Mouse (Mus musculus) limb, embryonic 14.5 days (tissue): Measurements from ENCODE around the gene Asb17. TPM values are rescaled to one million over a fixed set of nuclear protein-coding genes. Genes with fewer than 3 reads are reported as not detected.

Experiments
- ATAC-seq: fragments of 200-750 bp; cut with Nextera tagmentation; 2 replicates; pipeline ENCODE4 v1.8.0; 2017; ENCODE audit warnings: low read depth, moderate number of reproducible peaks, moderate TSS enrichment; ENCODE audit not compliant: low FRiP score
- DNase-seq: peaks from one replicate; pipeline ENCODE4 v3.0.0-alpha.2; 2015; ENCODE audit warnings: low spot score
- H3K27ac ChIP-seq: fragments of 300-500 bp; sonication (generic); replicated peaks from 2 replicates; pipeline ENCODE4 v1.5.1; 2014; ENCODE audit warnings: low read depth, mild to moderate bottlenecking, low read length, moderate library complexity, mixed read lengths
- H3K27me3 ChIP-seq: fragments of 300-500 bp; sonication (generic); 2 replicates; pipeline ENCODE4 v1.6.1; 2014; ENCODE audit warnings: low read length, mixed read lengths; ENCODE audit not compliant: control insufficient read depth, insufficient read depth
- H3K36me3 ChIP-seq: fragments of 300-500 bp; sonication (generic); 2 replicates; pipeline ENCODE4 v1.6.1; 2014; ENCODE audit warnings: mild to moderate bottlenecking, low read length, moderate library complexity, mixed read lengths; ENCODE audit not compliant: control insufficient read depth, insufficient read depth
- H3K4me1 ChIP-seq: fragments of 300-500 bp; sonication (generic); 2 replicates; pipeline ENCODE4 v1.6.1; 2014; ENCODE audit warnings: antibody characterized with exemption, low read length, mixed read lengths; ENCODE audit not compliant: control insufficient read depth, insufficient read depth
- H3K4me2 ChIP-seq: fragments of 300-500 bp; sonication (generic); replicated peaks from 2 replicates; pipeline ENCODE4 v1.6.1; 2014; ENCODE audit warnings: low read depth, mild to moderate bottlenecking, low read length, moderate library complexity; ENCODE audit not compliant: severe bottlenecking
- H3K4me3 ChIP-seq: fragments of 300-500 bp; sonication (generic); replicated peaks from 2 replicates; pipeline ENCODE4 v1.5.1; 2014; ENCODE audit warnings: low read length
- H3K9ac ChIP-seq: fragments of 300-500 bp; sonication (generic); 2 replicates; pipeline ENCODE4 v1.6.1; 2014; ENCODE audit warnings: mild to moderate bottlenecking, low read depth, low read length, moderate library complexity; ENCODE audit not compliant: severe bottlenecking
- H3K9me3 ChIP-seq: fragments of 300-500 bp; sonication (generic); 2 replicates; pipeline ENCODE4 v1.6.1; 2016; ENCODE audit warnings: low read length; ENCODE audit not compliant: control insufficient read depth
- POLR2A ChIP-seq: fragments of 200-500 bp; IDR thresholded peaks from 2 replicates; pipeline ENCODE4 v1.8.0; 2012; ENCODE audit warnings: inconsistent platforms, mild to moderate bottlenecking, moderate library complexity, borderline replicate concordance; ENCODE audit not compliant: insufficient read depth, insufficient read length; ENCODE audit errors: extremely low read depth
- WGBS: fragments of 180-500 bp; shearing (Covaris S2); extraction: QIAGEN DNeasy Blood & Tissue Kit; methylation state at CpG from one replicate; pipeline ENCODE4 v1.1.7; 2014; 5-methylcytosine and 5-hydroxymethylcytosine counted together
- polyA plus RNA-seq, 2 experiments: library from polyadenylated mRNA; depleted of rRNA in 1 of 2; stranded (reverse) in 1 of 2; unstranded in 1 of 2; fragments of >200 nt; fragmentation: Nextera tagmentation in 1 of 2; extraction: Ambion mirVana in 1 of 2; gene quantifications; 2 replicates each; pipeline versions ENCODE4 v1.2.1 to v1.2.3; 2012 to 2014

Asb17 gene
- 0.24 and 0.41 TPM in 2 replicates for polyA plus RNA-seq (2012; rRNA removed)
- polyA plus RNA-seq (2014; fragmentation: Nextera tagmentation; extraction: Ambion mirVana) = 1.2 and 1.4 TPM in 2 replicates

DNA sequence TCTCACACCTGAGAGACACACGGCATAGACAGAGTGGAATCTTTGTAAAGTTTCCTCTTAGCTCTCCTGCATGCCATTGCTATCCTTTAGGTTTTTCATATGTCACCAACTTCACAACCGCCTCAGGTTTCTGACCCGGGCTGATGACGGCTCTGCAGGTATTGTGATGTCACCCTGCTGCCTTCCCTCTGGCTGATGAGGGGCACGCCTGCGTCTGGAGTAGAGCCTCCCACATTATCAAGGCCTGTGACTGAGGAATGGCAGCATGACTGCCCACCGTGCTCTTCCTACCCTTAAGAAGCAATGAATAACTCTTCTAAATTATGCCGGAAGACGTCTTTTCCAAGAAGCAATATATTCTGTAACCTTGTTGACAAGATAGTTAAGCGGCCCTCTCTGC, at the start of gene Asb17:
TSS of gene Asb17 (plus strand) at position 180 of the 400 bp plus-strand sequence.
- no peak within 1 kb of the TSS for H3K9ac ChIP-seq
- no peak within 1 kb of the TSS for H3K4me2 ChIP-seq
- DNase-seq (no peak), ATAC-seq (no peak)
- 83% methylated on average over 10 of the region's 10 CpGs for WGBS
- no peak within 1 kb of the TSS for H3K27ac ChIP-seq
- H3K27me3 ChIP-seq = no peaks in the 10 kb centered on the region
- H3K9me3 ChIP-seq = no peaks in the 10 kb centered on the region
- H3K4me1 ChIP-seq = no peaks in the 10 kb centered on the region
- no peak within 1 kb of the TSS for H3K4me3 ChIP-seq
- no peaks in the 10 kb centered on the region for H3K36me3 ChIP-seq
- no peak for TF ChIP-seq POLR2A

- no peaks in the 10 kb centered on the region for H3K36me3 ChIP-seq
- ATAC-seq (no peak), DNase-seq (no peak)
- WGBS = 49% methylated on average over 7 of the region's 7 CpGs
- no peaks in the 10 kb centered on the region for H3K4me1 ChIP-seq
- no peak overlapping the region for H3K9ac ChIP-seq
- no peaks in the 10 kb centered on the region for H3K9me3 ChIP-seq
- H3K27ac ChIP-seq = no peak overlapping the region
- H3K4me2 ChIP-seq = no peak overlapping the region
- no peak overlapping the region for H3K4me3 ChIP-seq
- TF ChIP-seq POLR2A = no peak
- H3K27me3 ChIP-seq = no peaks in the 10 kb centered on the region
Observed at GRCm38 (mm10) chr3:153797574-153797973, 46.4 kb upstream of the Asb17 start.

- Histone ChIP-seq H3K9ac (no peak overlapping the region), H3K4me3 (no peak overlapping the region), H3K4me2 (no peak overlapping the region), H3K36me3 (no peaks in the 10 kb centered on the region), H3K4me1 (no peaks in the 10 kb centered on the region), H3K27ac (no peak overlapping the region), H3K9me3 (no peaks in the 10 kb centered on the region), H3K27me3 (no peaks in the 10 kb centered on the region)
- 94% methylated on average over 11 of the region's 11 CpGs for WGBS
- ATAC-seq = no peak
- no peak for TF ChIP-seq POLR2A
- DNase-seq = no peak
Observed at GRCm38 (mm10) chr3:153799603-153800002, 44.4 kb upstream of the Asb17 start.

- ATAC-seq = no peak
- no peaks in the 10 kb centered on the region for H3K36me3 ChIP-seq
- H3K27ac ChIP-seq = no peak overlapping the region
- H3K9me3 ChIP-seq = no peaks in the 10 kb centered on the region
- H3K4me2 ChIP-seq = no peak overlapping the region
- no peaks in the 10 kb centered on the region for H3K27me3 ChIP-seq
- no peak for DNase-seq
- H3K4me1 ChIP-seq = no peaks in the 10 kb centered on the region
- no peak for TF ChIP-seq POLR2A
- H3K9ac ChIP-seq = no peak overlapping the region
- H3K4me3 ChIP-seq = no peak overlapping the region
- 67% methylated on average over 5 of the region's 5 CpGs for WGBS
Observed at GRCm38 (mm10) chr3:153800690-153801089, 43.3 kb upstream of the Asb17 start.

- no peaks in the 10 kb centered on the region for H3K9me3 ChIP-seq
- no peak overlapping the region for H3K4me3 ChIP-seq
- peaks cover 4% of the 10 kb centered on the region; the same call in 1 of the 2 replicates for H3K4me1 ChIP-seq
- no peak for TF ChIP-seq POLR2A
- no peak overlapping the region for H3K9ac ChIP-seq
- WGBS = 84% methylated on average over 6 of the region's 6 CpGs
- no peak for ATAC-seq
- H3K36me3 ChIP-seq = no peaks in the 10 kb centered on the region
- H3K4me2 ChIP-seq = no peak overlapping the region
- DNase-seq = no peak
- H3K27ac ChIP-seq = no peak overlapping the region
- H3K27me3 ChIP-seq = no peaks in the 10 kb centered on the region
Observed at GRCm38 (mm10) chr3:153801541-153801940, 42.5 kb upstream of the Asb17 start.

DNA sequence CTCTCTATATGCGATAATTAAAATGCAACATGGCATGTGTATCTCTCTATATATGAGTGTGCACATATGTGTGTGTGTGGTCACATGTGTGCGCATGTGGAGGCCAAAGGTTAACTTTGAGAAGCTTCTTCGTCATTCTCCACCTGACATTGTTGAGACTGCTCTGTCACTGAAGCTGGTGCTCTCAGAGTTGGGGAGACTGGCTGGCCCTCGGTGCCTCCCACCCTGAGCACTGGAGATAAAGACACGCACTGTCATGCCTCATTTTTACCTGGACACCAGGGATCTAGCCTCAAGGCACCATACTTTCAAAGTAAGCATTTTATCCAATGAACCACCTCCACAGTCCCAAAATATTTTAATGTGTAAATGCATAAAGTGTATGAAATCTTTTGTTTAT, 41.4 kb upstream of the Asb17 start:
- Histone ChIP-seq H3K4me2 (no peak overlapping the region), H3K36me3 (no peaks in the 10 kb centered on the region), H3K27ac (no peak overlapping the region), H3K4me1 (peaks cover 4% of the 10 kb centered on the region; the same call in 1 of the 2 replicates), H3K9ac (no peak overlapping the region), H3K9me3 (no peaks in the 10 kb centered on the region), H3K27me3 (no peaks in the 10 kb centered on the region), H3K4me3 (no peak overlapping the region)
- 73% methylated on average over 5 of the region's 5 CpGs for WGBS
- DNase-seq = no peak
- TF ChIP-seq POLR2A = no peak
- ATAC-seq = no peak
